Mouse (Mus musculus) spleen, adult 2 months (tissue): ENCODE data around the gene E030018B13Rik. TPM values are rescaled to one million over a fixed set of nuclear protein-coding genes. Genes with fewer than 3 reads are reported as not detected.
A peak's percentile ranks its signal among the peaks of the same experiment; 100 is the strongest.

Experiments
- DNase-seq, 2 experiments: peaks; one replicate each; pipeline versions ENCODE4 v3.0.0 to v3.0.0-alpha.2; 2012 to 2021; ENCODE audit warnings: low spot score in 2 of 2, low read depth in 1 of 2
- H3K27ac ChIP-seq: fragments of 200-500 bp; 2 replicates; pipeline ENCODE4 v1.5.1; 2012; ENCODE audit warnings: low read length, inconsistent platforms; ENCODE audit not compliant: insufficient read depth
- H3K27me3 ChIP-seq: fragments of 200-500 bp; 2 replicates; pipeline ENCODE4 v1.6.1; 2012; ENCODE audit warnings: mild to moderate bottlenecking, moderate library complexity, low read length, inconsistent platforms; ENCODE audit not compliant: control insufficient read depth, insufficient read depth
- H3K36me3 ChIP-seq: fragments of 200-500 bp; 2 replicates; pipeline ENCODE4 v1.6.1; 2012; ENCODE audit warnings: mild to moderate bottlenecking, low read length, inconsistent platforms; ENCODE audit not compliant: control insufficient read depth, insufficient read depth
- H3K4me1 ChIP-seq: fragments of 200-500 bp; 2 replicates; pipeline ENCODE4 v1.6.1; 2011; ENCODE audit warnings: inconsistent platforms; ENCODE audit not compliant: control insufficient read depth, insufficient read depth, insufficient read length
- H3K4me3 ChIP-seq: fragments of 200-500 bp; 2 replicates; pipeline ENCODE4 v1.5.1; 2011; ENCODE audit warnings: mild to moderate bottlenecking, inconsistent platforms; ENCODE audit not compliant: insufficient read depth, insufficient read length; ENCODE audit errors: extremely low read depth
- CTCF ChIP-seq: fragments of 200-500 bp; IDR thresholded peaks from 2 replicates; pipeline ENCODE4 v1.5.1; 2011; ENCODE audit warnings: mild to moderate bottlenecking, inconsistent platforms; ENCODE audit not compliant: insufficient read depth, insufficient read length, insufficient replicate concordance; ENCODE audit errors: extremely low read depth
- POLR2A ChIP-seq: fragments of 200-500 bp; IDR thresholded peaks from 2 replicates; pipeline ENCODE4 v1.6.1; 2011; ENCODE audit warnings: low read depth, low read length, inconsistent platforms
- WGBS: fragments of 180-500 bp; shearing (Covaris S2); methylation state at CpG from one replicate; pipeline ENCODE4 v1.1.7; 2018; 5-methylcytosine and 5-hydroxymethylcytosine counted together
- polyA plus RNA-seq: library from polyadenylated mRNA; depleted of rRNA; stranded (reverse); fragments of >200 nt; gene quantifications from 2 replicates; pipeline ENCODE4 v1.2.3, GENCODE M21; 2012

The E030018B13Rik gene
- polyA plus RNA-seq, 1 experiment, result not detected

GRCm38 (mm10) chr7:63891488-63892075 is 25.1 kb upstream of the E030018B13Rik start:
- no peaks in the 10 kb centered on the region for H3K27me3 ChIP-seq
- DNase-seq, result no peak
- peaks cover 28% of the 10 kb centered on the region for H3K36me3 ChIP-seq
- peaks cover 21% of the 10 kb centered on the region for H3K4me1 ChIP-seq
- TF ChIP-seq POLR2A (no peak), CTCF (no peak)
- no peak overlapping the region for H3K4me3 ChIP-seq
- H3K27ac ChIP-seq, result no peak overlapping the region
- WGBS, result 88% methylated on average over 43 of the region's 43 CpGs

DNA sequence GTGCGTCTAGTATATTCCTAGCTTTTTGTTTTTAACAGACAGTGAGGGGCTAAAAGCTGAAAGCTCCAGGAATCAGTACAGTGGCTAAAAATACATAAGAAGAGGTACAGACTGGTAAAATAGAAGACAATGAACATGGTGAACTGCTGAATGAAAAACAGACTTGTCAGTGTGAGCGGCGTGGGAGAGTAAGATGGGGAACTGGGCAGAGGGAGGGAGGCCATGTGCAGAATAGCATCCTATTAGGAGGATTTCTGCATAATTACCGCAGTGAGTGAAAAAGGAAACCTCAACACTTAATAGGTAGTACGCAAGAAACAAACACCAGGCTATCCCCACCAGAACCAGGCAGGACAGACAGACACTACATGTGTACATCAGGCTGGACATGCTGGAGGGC is 23.5 kb upstream of the E030018B13Rik start:
- TF ChIP-seq POLR2A, result no peak
- TF ChIP-seq CTCF, result no peak
- no peak for DNase-seq
- Histone ChIP-seq H3K36me3 (peaks cover 26% of the 10 kb centered on the region), H3K27me3 (no peaks in the 10 kb centered on the region), H3K4me1 (peaks cover 28% of the 10 kb centered on the region), H3K27ac (0 out of 2 replicates have a peak overlapping the region, but pooled peaks have one; percentile 21), H3K4me3 (no peak overlapping the region)
- 69% methylated on average over 5 of the region's 5 CpGs for WGBS

DNA sequence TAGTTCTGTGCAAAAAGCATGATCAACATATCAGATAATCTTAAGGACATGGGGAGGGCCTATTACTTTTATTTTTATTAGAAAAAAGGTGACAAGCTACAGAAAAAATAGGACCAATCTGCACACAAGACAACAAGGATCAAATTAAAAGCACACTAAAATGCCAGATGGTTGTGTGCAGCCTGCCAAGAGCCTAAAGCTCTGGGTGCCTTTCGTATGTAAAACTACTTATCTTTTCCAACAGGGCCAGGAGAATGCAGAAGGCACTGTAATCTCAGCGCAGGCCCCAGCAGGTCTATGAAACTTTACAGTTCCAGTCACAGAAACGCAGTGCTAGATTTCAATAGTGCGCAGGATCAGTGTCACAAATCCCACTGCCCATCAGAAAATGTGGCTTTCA is 22.9 kb upstream of the E030018B13Rik start:
- H3K27ac ChIP-seq, result no peak overlapping the region
- H3K4me3 ChIP-seq, result no peak overlapping the region
- H3K4me1 ChIP-seq, result peaks cover 30% of the 10 kb centered on the region
- H3K36me3 ChIP-seq, result peaks cover 24% of the 10 kb centered on the region
- TF ChIP-seq POLR2A (no peak), CTCF (no peak)
- no peaks in the 10 kb centered on the region for H3K27me3 ChIP-seq
- 88% methylated on average over 4 of the region's 4 CpGs for WGBS
- no peak for DNase-seq

- DNase-seq, result no peak
- Histone ChIP-seq H3K36me3 (peaks cover 16% of the 10 kb centered on the region), H3K27me3 (no peaks in the 10 kb centered on the region), H3K4me3 (no peak overlapping the region), H3K4me1 (peaks cover 30% of the 10 kb centered on the region), H3K27ac (peak overlapping the region; percentile 29; the same call in 1 of the 2 replicates)
- WGBS, result 73% methylated on average over 4 of the region's 4 CpGs
- TF ChIP-seq POLR2A (no peak), CTCF (no peak)
Observed at GRCm38 (mm10) chr7:63894662-63895061, 22.0 kb upstream of the E030018B13Rik start.

DNA sequence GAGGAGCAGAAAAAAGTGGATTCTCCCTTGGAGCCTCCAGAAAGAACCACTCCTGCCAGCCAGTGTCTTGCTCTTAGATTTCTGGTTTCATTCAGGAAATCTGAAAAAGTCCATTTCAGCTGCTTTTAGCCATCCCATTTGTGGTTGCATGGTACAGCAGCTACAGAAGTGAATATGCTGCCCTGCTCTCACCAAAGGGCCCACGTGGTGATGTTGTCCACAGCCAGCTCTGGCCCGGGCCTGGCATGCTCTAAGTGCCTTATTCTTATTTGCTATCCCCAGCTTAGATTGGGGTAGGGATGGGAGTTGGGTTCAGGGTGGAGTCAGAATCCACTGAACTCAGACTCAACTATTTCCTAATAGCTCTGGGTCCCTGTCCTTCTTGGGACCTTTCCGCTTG is 21.4 kb upstream of the E030018B13Rik start:
- H3K27ac ChIP-seq, result peak overlapping the region; percentile 12

GRCm38 (mm10) chr7:63896276-63896967 is 20.2 kb upstream of the E030018B13Rik start:
- peaks cover 1% of the 10 kb centered on the region for H3K36me3 ChIP-seq
- H3K27me3 ChIP-seq, result no peaks in the 10 kb centered on the region
- WGBS, result 11% methylated on average over 17 of the region's 17 CpGs
- DNase-seq, result no peak
- H3K27ac ChIP-seq, result peak overlapping the region; percentile 67
- peak overlapping the region; percentile 47; the same call in 1 of the 2 replicates for H3K4me3 ChIP-seq
- TF ChIP-seq CTCF, result no peak
- TF ChIP-seq POLR2A, result no peak
- peaks cover 30% of the 10 kb centered on the region for H3K4me1 ChIP-seq

More for the DNA sequence above, 21.4 kb upstream of the E030018B13Rik start:
- WGBS, result 52% methylated on average over 3 of the region's 3 CpGs
- no peak for TF ChIP-seq POLR2A
- TF ChIP-seq CTCF, result no peak
- DNase-seq, result peak in 1 of 2 experiments; percentile 46
- peaks cover 12% of the 10 kb centered on the region for H3K36me3 ChIP-seq
- peaks cover 30% of the 10 kb centered on the region for H3K4me1 ChIP-seq
- no peak overlapping the region for H3K4me3 ChIP-seq
- H3K27me3 ChIP-seq, result no peaks in the 10 kb centered on the region
